Mouse (Mus musculus) thymus, adult 2 months (tissue): ENCODE measurements around the gene Lamb2.

Source experiments
- CTCF ChIP-seq: fragments of 200-500 bp; IDR thresholded peaks from 2 replicates; pipeline ENCODE4 v1.5.1; 2012; ENCODE audit warnings: mild to moderate bottlenecking, control low read depth, low read length, moderate library complexity, borderline replicate concordance; ENCODE audit not compliant: control insufficient read depth, poor library complexity, insufficient read depth; ENCODE audit errors: extremely low read depth
- POLR2A ChIP-seq: fragments of 200-500 bp; IDR thresholded peaks from 2 replicates; pipeline ENCODE4 v1.6.1; 2012; ENCODE audit warnings: mild to moderate bottlenecking, low read length, control low read depth, moderate library complexity; ENCODE audit not compliant: control insufficient read depth, poor library complexity, insufficient read depth; ENCODE audit errors: extremely low read depth

GRCm38 (mm10) chr9:108530954-108531353 lies 51.4 kb downstream of the Lamb2 start:
- no peak for TF ChIP-seq CTCF
- no peak for TF ChIP-seq POLR2A
